Mouse (Mus musculus) hindbrain, embryonic 12.5 days (tissue): ENCODE data around the gene Chst5. TPM values are rescaled to one million over a fixed set of nuclear protein-coding genes. Genes with fewer than 3 reads are reported as not detected.
"Not testable (repeated sequence)": the region's sequence is repeated elsewhere in the genome, so short reads cannot be mapped to it uniquely, and the experiment has no call there.

Experiments used
- ATAC-seq: fragments of 200-750 bp; cut with Nextera tagmentation; 2 replicates; pipeline ENCODE4 v1.8.0; 2017; ENCODE audit warnings: moderate TSS enrichment; ENCODE audit not compliant: low FRiP score
- H3K27ac ChIP-seq: fragments of 300-500 bp; sonication (generic); 2 replicates; pipeline ENCODE4 v1.5.1; 2016; ENCODE audit warnings: mild to moderate bottlenecking
- H3K27me3 ChIP-seq: fragments of 300-500 bp; sonication (generic); 2 replicates; pipeline ENCODE4 v1.6.1; 2016; ENCODE audit warnings: mild to moderate bottlenecking
- H3K36me3 ChIP-seq: fragments of 300-500 bp; sonication (generic); 2 replicates; pipeline ENCODE4 v1.6.1; 2016; ENCODE audit warnings: mild to moderate bottlenecking
- H3K4me1 ChIP-seq: fragments of 300-500 bp; sonication (generic); 2 replicates; pipeline ENCODE4 v1.6.1; 2016
- H3K4me2 ChIP-seq: fragments of 300-500 bp; sonication (generic); replicated peaks from 2 replicates; pipeline ENCODE4 v1.6.1; 2016; ENCODE audit warnings: mild to moderate bottlenecking
- H3K4me3 ChIP-seq: fragments of 300-500 bp; sonication (generic); 2 replicates; pipeline ENCODE4 v1.5.1; 2016; ENCODE audit warnings: mild to moderate bottlenecking
- H3K9ac ChIP-seq: fragments of 300-500 bp; sonication (generic); 2 replicates; pipeline ENCODE4 v1.6.1; 2016; ENCODE audit warnings: mild to moderate bottlenecking, moderate library complexity
- H3K9me3 ChIP-seq: fragments of 300-500 bp; sonication (generic); replicated peaks from 2 replicates; pipeline ENCODE4 v1.6.1; 2016; ENCODE audit warnings: mild to moderate bottlenecking
- WGBS: fragments of 180-500 bp; shearing (Covaris S2); methylation state at CpG from one replicate; pipeline ENCODE4 v1.1.7; 2016; 5-methylcytosine and 5-hydroxymethylcytosine counted together
- polyA plus RNA-seq: library from polyadenylated mRNA; unstranded; fragments of >200 nt; fragmentation: Nextera tagmentation; extraction: Ambion mirVana; gene quantifications from 2 replicates; pipeline ENCODE4 v1.2.1, GENCODE M21; 2016

Chst5 gene
- polyA plus RNA-seq, 1 experiment from 2014 or later = 5.1 TPM

GRCm38 (mm10) chr8:111864648-111865047 is 45.6 kb downstream of the Chst5 start:
- Histone ChIP-seq H3K4me1 (no peaks in the 10 kb centered on the region), H3K9ac (no peak overlapping the region), H3K27me3 (no peaks in the 10 kb centered on the region), H3K4me3 (no peak overlapping the region), H3K27ac (no peak overlapping the region), H3K9me3 (no peaks in the 10 kb centered on the region), H3K36me3 (peaks cover 6% of the 10 kb centered on the region; the same call in 1 of the 2 replicates), H3K4me2 (no peak overlapping the region)
- ATAC-seq = no peak
- WGBS = 93% methylated on average over 8 of the region's 8 CpGs

GRCm38 (mm10) chr8:111863280-111863679 is 47.0 kb downstream of the Chst5 start:
- no peaks in the 10 kb centered on the region for H3K9me3 ChIP-seq
- H3K4me1 ChIP-seq = no peaks in the 10 kb centered on the region
- 88% methylated on average over 4 of the region's 4 CpGs for WGBS
- no peaks in the 10 kb centered on the region for H3K27me3 ChIP-seq
- no peak overlapping the region for H3K4me2 ChIP-seq
- H3K4me3 ChIP-seq = no peak overlapping the region
- no peak overlapping the region for H3K9ac ChIP-seq
- H3K27ac ChIP-seq = no peak overlapping the region
- ATAC-seq = no peak
- peaks cover 6% of the 10 kb centered on the region; the same call in 1 of the 2 replicates for H3K36me3 ChIP-seq

GRCm38 (mm10) chr8:111855977-111856376 is 54.3 kb downstream of the Chst5 start:
- no peaks in the 10 kb centered on the region for H3K36me3 ChIP-seq
- no peak overlapping the region for H3K27ac ChIP-seq
- 95% methylated on average over 12 of the region's 12 CpGs for WGBS
- no peak overlapping the region for H3K4me3 ChIP-seq
- ATAC-seq = no peak
- H3K4me1 ChIP-seq = peaks cover 11% of the 10 kb centered on the region
- H3K4me2 ChIP-seq = no peak overlapping the region
- no peaks in the 10 kb centered on the region for H3K9me3 ChIP-seq
- H3K27me3 ChIP-seq = no peaks in the 10 kb centered on the region
- H3K9ac ChIP-seq = no peak overlapping the region

- Histone ChIP-seq H3K9ac (peak within 1 kb of the TSS; percentile 87), H3K27me3 (no peaks in the 10 kb centered on the region), H3K36me3 (no peaks in the 10 kb centered on the region), H3K4me1 (peaks cover 15% of the 10 kb centered on the region), H3K4me2 (peak within 1 kb of the TSS; percentile 82), H3K9me3 (no peaks in the 10 kb centered on the region), H3K4me3 (peak within 1 kb of the TSS; percentile 91), H3K27ac (no peak within 1 kb of the TSS)
- ATAC-seq = peak; percentile 100
- WGBS = under 1% methylated on average over 53 of the region's 53 CpGs
Observed at GRCm38 (mm10) chr8:111853861-111854501, 56.3 kb downstream of the Chst5 start, which contains the start of gene Cfdp1. Cfdp1 (minus strand) TSS chr8:111854291.

GRCm38 (mm10) chr8:111853219-111853618 is 57.0 kb downstream of the Chst5 start:
- WGBS = 60% methylated on average over 12 of the region's 12 CpGs
- H3K4me2 ChIP-seq = peak overlapping the region; percentile 82
- H3K36me3 ChIP-seq, H3K9me3 ChIP-seq, H3K27ac ChIP-seq, H3K27me3 ChIP-seq, ATAC-seq: not testable (repeated sequence)
- peaks cover 15% of the 10 kb centered on the region for H3K4me1 ChIP-seq
- H3K4me3 ChIP-seq = peak overlapping the region; percentile 91
- H3K9ac ChIP-seq = peak overlapping the region; percentile 87

- H3K36me3 ChIP-seq = peaks cover 16% of the 10 kb centered on the region; the same call in 1 of the 2 replicates
- 0 out of 2 replicates have a peak, but pooled peaks cover 8% of the 10 kb centered on the region for H3K4me1 ChIP-seq
- H3K9me3 ChIP-seq = no peaks in the 10 kb centered on the region
- H3K9ac ChIP-seq = no peak overlapping the region
- H3K27ac ChIP-seq = no peak overlapping the region
- H3K4me2 ChIP-seq = no peak overlapping the region
- H3K4me3 ChIP-seq = no peak overlapping the region
- WGBS = 93% methylated on average over 6 of the region's 6 CpGs
- H3K27me3 ChIP-seq = no peaks in the 10 kb centered on the region
- no peak for ATAC-seq
Observed at GRCm38 (mm10) chr8:111846746-111847145, 63.5 kb downstream of the Chst5 start.

Other genes with a start within 250 kb of the Chst5 start
- gene Ctrb1, start 219.4 kb downstream of the Chst5 start, polyA plus RNA-seq = not detected in 2 replicates
- 50.7 and 56.5 TPM in 2 replicates for gene Bcar1, start 166.6 kb downstream of the Chst5 start, polyA plus RNA-seq
- 192 and 212 TPM in 2 replicates for gene Cfdp1, start 56.2 kb downstream of the Chst5 start, polyA plus RNA-seq
- gene Tmem170, start 33.7 kb downstream of the Chst5 start, polyA plus RNA-seq = 7.5 and 8.5 TPM in 2 replicates
- 20.4 and 22.4 TPM in 2 replicates for gene Tmem231, start 23.4 kb upstream of the Chst5 start, polyA plus RNA-seq
- gene Gabarapl2, start 30.3 kb upstream of the Chst5 start, polyA plus RNA-seq = 327 and 330 TPM in 2 replicates
- gene Adat1, start 81.9 kb upstream of the Chst5 start, polyA plus RNA-seq = 11.1 and 12.2 TPM in 2 replicates
- gene Kars, start 100.9 kb upstream of the Chst5 start, polyA plus RNA-seq = 183 and 192 TPM in 2 replicates
- gene Terf2ip, start 101.0 kb upstream of the Chst5 start, polyA plus RNA-seq = 41.0 and 44.0 TPM in 2 replicates
- gene Gm6793, start 104.6 kb upstream of the Chst5 start, polyA plus RNA-seq = 0.23 and 1.2 TPM in 2 replicates